Mouse (Mus musculus): ENCODE data around the gene Mier3. TPM values are rescaled to one million over a fixed set of nuclear protein-coding genes. Genes with fewer than 3 reads are reported as not detected.

The Mier3 gene
- polyA plus RNA-seq (2016; fragmentation: Nextera tagmentation; extraction: Ambion mirVana), result 22.1 and 22.2 TPM in 2 replicates

DNA sequence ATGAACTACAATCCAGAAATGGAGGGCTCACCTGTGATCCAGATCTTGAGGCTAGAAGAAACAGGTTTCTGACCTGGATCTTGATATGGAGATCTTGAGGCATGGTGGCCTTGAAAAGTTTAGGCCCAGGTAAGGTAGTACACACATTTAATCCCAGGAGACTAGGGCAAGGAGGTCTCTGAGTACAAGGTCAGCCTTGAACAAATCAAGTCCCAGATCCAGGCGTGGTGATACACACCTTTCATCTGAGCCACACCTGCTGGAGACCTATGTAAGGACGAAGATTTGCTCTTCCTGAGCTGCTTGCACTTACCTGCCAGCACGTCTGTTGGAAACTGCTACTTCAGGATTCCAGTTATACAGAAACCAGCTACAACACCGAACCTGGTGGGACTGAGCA, at the start of gene Mier3:
Gene Mier3, plus strand, starts transcription at position 301 of the 400 bp plus-strand sequence.
- DNase-seq (ENCODE audit: low spot score), result no peak

GRCm38 (mm10) chr13:111634163-111635160, 46.3 kb upstream of the Mier3 start:
- 87% methylated on average over 16 of the region's 16 CpGs for WGBS
- Histone ChIP-seq H3K9me3 (no peaks in the 10 kb centered on the region), H3K4me1 (no peaks in the 10 kb centered on the region), H3K27ac (replicated peaks) (no peak overlapping the region), H3K27me3 (replicated peaks; ENCODE audit: low read depth, poor library complexity, severe bottlenecking) (no peaks in the 10 kb centered on the region), H3K36me3 (replicated peaks) (no peaks in the 10 kb centered on the region), H3K4me3 (no peak overlapping the region)
- DNase-seq (ENCODE audit: low spot score), result no peak

More for the DNA sequence above, at the start of gene Mier3:
- Histone ChIP-seq H3K36me3 (replicated peaks) (no peaks in the 10 kb centered on the region), H3K4me3 (no peak within 1 kb of the TSS), H3K27ac (replicated peaks) (no peak within 1 kb of the TSS), H3K9me3 (no peaks in the 10 kb centered on the region), H3K27me3 (replicated peaks; ENCODE audit: low read depth, poor library complexity, severe bottlenecking) (peaks cover 20% of the 10 kb centered on the region), H3K4me1 (0 out of 2 replicates have a peak, but pooled peaks cover 6% of the 10 kb centered on the region)
- 86% methylated on average over 4 of the region's 4 CpGs for WGBS

DNA sequence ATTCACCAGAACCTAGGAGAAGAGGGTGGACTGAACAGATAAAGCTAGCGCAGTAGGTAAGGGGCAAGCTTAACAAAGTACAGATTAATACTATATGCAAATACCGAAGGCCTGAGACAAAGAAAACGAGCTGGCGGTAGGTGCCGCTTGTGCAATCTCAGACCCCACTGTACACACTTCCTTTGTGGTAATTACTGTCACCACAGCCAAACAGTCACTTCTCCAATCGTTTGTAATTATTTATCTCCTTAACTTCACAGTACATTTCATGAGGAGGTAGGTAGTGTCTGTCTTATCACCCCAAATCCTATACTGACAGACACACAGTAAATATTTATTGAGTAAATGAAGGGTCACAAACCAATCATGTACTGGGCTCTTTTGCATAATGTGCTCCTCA, 40.5 kb upstream of the Mier3 start:
- H3K36me3 ChIP-seq (replicated peaks), result no peaks in the 10 kb centered on the region
- H3K9me3 ChIP-seq, result no peaks in the 10 kb centered on the region
- no peak overlapping the region for H3K27ac ChIP-seq (replicated peaks)
- no peak for DNase-seq (ENCODE audit: low spot score)
- H3K4me3 ChIP-seq, result no peak overlapping the region
- no peaks in the 10 kb centered on the region for H3K27me3 ChIP-seq (replicated peaks; ENCODE audit: low read depth, poor library complexity, severe bottlenecking)
- H3K4me1 ChIP-seq, result no peaks in the 10 kb centered on the region
- 91% methylated on average over 6 of the region's 6 CpGs for WGBS

- H3K36me3 ChIP-seq (replicated peaks), result no peaks in the 10 kb centered on the region
- H3K27me3 ChIP-seq (replicated peaks; ENCODE audit: low read depth, poor library complexity, severe bottlenecking), result no peaks in the 10 kb centered on the region
- no peaks in the 10 kb centered on the region for H3K9me3 ChIP-seq
- H3K4me1 ChIP-seq, result no peaks in the 10 kb centered on the region
- no peak overlapping the region for H3K27ac ChIP-seq (replicated peaks)
- H3K4me3 ChIP-seq, result no peak overlapping the region
- 69% methylated on average over 2 of the region's 2 CpGs for WGBS
- no peak for DNase-seq (ENCODE audit: low spot score)
Observed at GRCm38 (mm10) chr13:111643636-111644035, 37.1 kb upstream of the Mier3 start.

DNA sequence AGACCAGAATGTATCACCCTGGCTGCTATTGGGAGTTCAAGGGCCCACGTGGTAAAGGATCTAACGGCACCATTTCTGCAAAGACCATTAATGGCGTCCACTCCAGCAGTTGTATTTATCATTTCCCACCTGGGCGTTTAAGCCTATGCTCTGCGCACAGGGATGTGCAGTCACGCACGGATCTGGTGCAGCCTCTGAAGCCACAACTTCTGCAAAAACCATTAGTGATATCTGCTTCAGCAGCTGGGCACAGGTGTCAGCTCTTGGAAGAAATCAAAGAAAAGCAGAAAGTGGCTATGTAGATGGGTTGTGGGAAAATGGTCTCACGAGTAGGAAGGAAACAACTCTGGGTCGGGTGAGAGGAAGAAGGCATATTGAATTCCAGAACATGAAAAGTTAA, 34.6 kb upstream of the Mier3 start:
- WGBS, result 92% methylated on average over 9 of the region's 9 CpGs
- H3K4me3 ChIP-seq, result no peak overlapping the region
- no peak overlapping the region for H3K27ac ChIP-seq (replicated peaks)
- H3K36me3 ChIP-seq (replicated peaks), result no peaks in the 10 kb centered on the region
- no peaks in the 10 kb centered on the region for H3K27me3 ChIP-seq (replicated peaks; ENCODE audit: low read depth, poor library complexity, severe bottlenecking)
- DNase-seq (ENCODE audit: low spot score), result no peak
- no peaks in the 10 kb centered on the region for H3K4me1 ChIP-seq
- H3K9me3 ChIP-seq, result no peaks in the 10 kb centered on the region

DNA sequence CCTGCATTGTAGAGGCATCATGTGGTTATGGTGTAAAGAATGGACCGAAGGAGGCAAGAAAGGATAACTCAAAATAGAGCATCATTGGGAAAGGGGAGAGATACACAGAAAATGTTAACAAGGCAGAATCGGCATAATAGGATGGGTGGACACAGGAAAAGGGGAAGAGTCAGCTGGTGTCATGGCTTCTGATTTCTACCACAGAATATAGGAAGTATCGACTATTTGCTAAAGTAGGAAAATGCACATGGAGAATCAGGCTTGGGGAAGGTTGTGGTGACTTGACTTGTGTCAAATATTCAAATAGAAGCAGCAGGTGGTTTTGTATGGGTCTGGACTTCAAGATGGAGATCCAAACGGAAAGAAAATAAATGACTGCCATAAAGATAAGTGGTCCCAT, 33.5 kb upstream of the Mier3 start:
- WGBS, result 89% methylated on average over 4 of the region's 4 CpGs
- Histone ChIP-seq H3K36me3 (replicated peaks) (no peaks in the 10 kb centered on the region), H3K4me1 (no peaks in the 10 kb centered on the region), H3K27ac (replicated peaks) (no peak overlapping the region), H3K4me3 (no peak overlapping the region), H3K9me3 (no peaks in the 10 kb centered on the region), H3K27me3 (replicated peaks; ENCODE audit: low read depth, poor library complexity, severe bottlenecking) (no peaks in the 10 kb centered on the region)
- DNase-seq (ENCODE audit: low spot score), result no peak

GRCm38 (mm10) chr13:111651020-111651419, 29.8 kb upstream of the Mier3 start:
- DNase-seq (ENCODE audit: low spot score), result no peak
- H3K9me3 ChIP-seq, result no peaks in the 10 kb centered on the region
- H3K27me3 ChIP-seq (replicated peaks; ENCODE audit: low read depth, poor library complexity, severe bottlenecking), result no peaks in the 10 kb centered on the region
- no peaks in the 10 kb centered on the region for H3K4me1 ChIP-seq
- no peak overlapping the region for H3K27ac ChIP-seq (replicated peaks)
- WGBS, result 79% methylated on average over 6 of the region's 6 CpGs
- no peak overlapping the region for H3K4me3 ChIP-seq
- no peaks in the 10 kb centered on the region for H3K36me3 ChIP-seq (replicated peaks)

DNA sequence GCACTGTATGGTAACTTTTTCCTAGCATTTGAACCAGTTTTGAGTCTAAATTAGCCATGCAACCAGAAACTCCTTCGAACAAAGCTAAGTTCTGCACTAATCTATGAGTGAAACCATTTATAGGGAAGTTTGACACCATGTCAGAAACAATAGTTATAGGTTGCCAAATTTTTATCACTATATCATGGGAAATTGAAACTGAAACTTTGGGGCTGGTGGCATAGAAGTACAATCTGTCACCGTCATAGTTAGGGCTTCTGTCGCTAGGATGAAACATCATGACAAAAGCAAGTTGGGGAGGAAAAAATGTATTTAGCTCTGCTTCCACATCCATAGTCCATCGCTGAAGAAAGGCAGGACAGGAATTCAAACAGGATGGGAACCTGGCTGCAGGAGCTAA, 25.5 kb upstream of the Mier3 start:
- WGBS, result 91% methylated on average over 4 of the region's 4 CpGs
- no peak for DNase-seq (ENCODE audit: low spot score)
- H3K9me3 ChIP-seq, result no peaks in the 10 kb centered on the region

DNA sequence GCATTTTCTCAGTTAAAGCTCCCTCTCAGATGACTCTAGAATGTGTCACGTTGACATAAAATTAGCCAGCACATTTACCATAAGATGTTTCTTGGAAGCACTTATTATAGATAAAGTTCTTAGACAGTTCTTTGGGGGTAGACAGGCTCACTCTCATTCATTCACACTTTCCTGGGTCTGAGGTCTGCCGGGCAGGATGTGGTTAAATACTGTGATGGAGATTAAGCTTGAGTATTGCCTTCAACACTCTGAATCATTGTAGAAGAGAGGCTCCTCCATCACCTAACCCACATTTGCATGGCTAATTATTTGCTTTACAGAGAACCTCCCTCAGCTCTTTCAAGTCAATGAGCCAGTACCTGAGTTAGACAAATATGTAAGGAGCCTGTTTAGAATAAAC, 24.9 kb upstream of the Mier3 start:
- H3K4me3 ChIP-seq, result no peak overlapping the region
- no peak overlapping the region for H3K27ac ChIP-seq (replicated peaks)
- no peaks in the 10 kb centered on the region for H3K36me3 ChIP-seq (replicated peaks)
- no peaks in the 10 kb centered on the region for H3K27me3 ChIP-seq (replicated peaks; ENCODE audit: low read depth, poor library complexity, severe bottlenecking)
- DNase-seq (ENCODE audit: low spot score), result no peak
- H3K4me1 ChIP-seq, result peaks cover 8% of the 10 kb centered on the region
- no peaks in the 10 kb centered on the region for H3K9me3 ChIP-seq
- WGBS, result 88% methylated on average over 2 of the region's 2 CpGs

More for the DNA sequence above, 25.5 kb upstream of the Mier3 start:
- Histone ChIP-seq H3K27ac (replicated peaks) (no peak overlapping the region), H3K4me1 (peaks cover 8% of the 10 kb centered on the region), H3K4me3 (no peak overlapping the region), H3K27me3 (replicated peaks; ENCODE audit: low read depth, poor library complexity, severe bottlenecking) (no peaks in the 10 kb centered on the region), H3K36me3 (replicated peaks) (no peaks in the 10 kb centered on the region)

DNA sequence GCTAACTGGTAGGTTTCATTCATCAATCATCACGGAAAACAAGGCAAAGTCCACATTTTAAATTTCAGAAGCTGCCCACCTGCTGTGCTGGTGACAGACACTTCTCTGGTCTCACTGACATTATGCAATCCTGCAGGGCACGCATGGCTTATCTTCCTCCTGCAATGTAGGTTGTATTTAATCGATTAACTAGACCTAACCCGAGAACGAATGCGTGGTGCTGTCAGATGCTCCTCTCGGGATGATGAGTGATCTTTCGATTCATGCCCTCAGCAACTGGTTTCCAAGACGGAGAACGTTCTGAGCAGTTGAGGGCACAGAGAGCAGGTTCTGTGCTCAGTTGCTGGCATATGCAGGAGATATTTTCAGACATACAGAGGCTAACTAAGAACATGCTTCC, 24.5 kb upstream of the Mier3 start:
- Histone ChIP-seq H3K27ac (replicated peaks) (no peak overlapping the region), H3K4me3 (no peak overlapping the region), H3K36me3 (replicated peaks) (no peaks in the 10 kb centered on the region), H3K4me1 (peaks cover 8% of the 10 kb centered on the region), H3K9me3 (no peaks in the 10 kb centered on the region), H3K27me3 (replicated peaks; ENCODE audit: low read depth, poor library complexity, severe bottlenecking) (no peaks in the 10 kb centered on the region)
- no peak for DNase-seq (ENCODE audit: low spot score)
- WGBS, result 83% methylated on average over 10 of the region's 10 CpGs

DNA sequence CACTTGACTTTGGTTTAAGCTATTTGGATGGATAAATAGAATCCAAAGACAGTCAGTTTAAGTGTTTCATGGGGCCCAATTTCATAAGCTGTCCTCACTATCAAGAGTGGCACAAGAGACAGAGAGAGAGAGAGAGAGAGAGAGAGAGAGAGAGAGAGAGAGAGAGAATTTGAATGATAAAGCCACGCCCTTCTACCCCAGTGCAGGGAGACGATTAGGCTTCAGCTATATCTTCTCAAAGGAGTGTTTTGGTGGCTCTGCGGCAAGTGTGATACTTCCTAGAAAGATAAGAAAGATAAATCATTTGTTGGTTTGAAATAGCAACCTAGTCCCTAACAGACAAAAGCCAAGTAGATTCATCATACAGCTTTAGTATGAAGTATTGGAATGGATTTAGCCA, 24.0 kb upstream of the Mier3 start:
- WGBS, result 87% methylated on average over 3 of the region's 3 CpGs
- Histone ChIP-seq H3K4me3 (no peak overlapping the region), H3K4me1 (peaks cover 8% of the 10 kb centered on the region), H3K36me3 (replicated peaks) (no peaks in the 10 kb centered on the region), H3K27me3 (replicated peaks; ENCODE audit: low read depth, poor library complexity, severe bottlenecking) (no peaks in the 10 kb centered on the region), H3K27ac (replicated peaks) (no peak overlapping the region), H3K9me3 (no peaks in the 10 kb centered on the region)
- no peak for DNase-seq (ENCODE audit: low spot score)

GRCm38 (mm10) chr13:111658501-111659280, 22.1 kb upstream of the Mier3 start:
- Histone ChIP-seq H3K27me3 (replicated peaks; ENCODE audit: low read depth, poor library complexity, severe bottlenecking) (no peaks in the 10 kb centered on the region), H3K9me3 (no peaks in the 10 kb centered on the region), H3K4me3 (no peak overlapping the region), H3K4me1 (peaks cover 8% of the 10 kb centered on the region), H3K36me3 (replicated peaks) (no peaks in the 10 kb centered on the region), H3K27ac (replicated peaks) (peak overlapping the region; percentile 57; the same call in 1 of the 2 replicates)
- 59% methylated on average over 12 of the region's 12 CpGs for WGBS
- peak; percentile 20 for DNase-seq (ENCODE audit: low spot score)

All from embryonic facial prominence, embryonic 10.5 days (tissue).